Mouse (Mus musculus): ENCODE results near the gene Arhgap42. TPM values are rescaled to one million over a fixed set of nuclear protein-coding genes. Genes with fewer than 3 reads are reported as not detected.

The Arhgap42 gene
- total RNA-seq, 2 experiments from 2014 or later = 16.5 to 33.8 TPM

DNA sequence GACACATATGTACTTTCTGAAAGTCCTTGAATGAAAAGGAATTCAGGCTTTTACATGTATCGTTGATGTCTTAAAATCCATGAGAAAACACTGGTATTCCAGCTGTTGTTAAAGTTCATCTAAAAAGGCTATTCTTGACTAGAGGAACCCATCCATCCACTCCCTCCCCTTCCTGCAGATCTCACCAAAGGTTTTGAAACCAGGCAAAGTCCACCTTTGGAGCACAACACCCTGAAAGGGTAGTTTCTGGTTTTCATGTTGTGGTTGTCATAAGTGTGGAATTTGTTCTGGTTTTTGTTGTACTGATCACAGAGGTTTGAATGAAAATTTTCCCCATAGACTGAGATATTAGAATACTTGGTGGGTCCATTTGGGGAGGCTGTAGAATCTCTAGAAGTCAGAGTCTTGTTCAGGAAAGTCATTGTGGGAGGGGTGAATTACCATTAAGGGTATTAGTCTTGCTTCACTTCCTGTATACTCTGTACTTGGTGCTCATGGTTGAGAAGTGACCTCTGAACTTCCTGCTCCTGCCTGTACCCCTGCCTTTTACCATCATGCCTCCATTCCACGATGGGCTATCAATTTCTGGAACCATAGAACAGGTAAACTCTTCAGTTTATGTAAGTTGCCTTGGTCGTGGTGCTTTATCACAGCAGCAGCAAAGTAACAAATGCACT is 27.4 kb downstream of the Arhgap42 start:
- no peak for DNase-seq (ENCODE audit: low spot score in 2 of 2)

DNA sequence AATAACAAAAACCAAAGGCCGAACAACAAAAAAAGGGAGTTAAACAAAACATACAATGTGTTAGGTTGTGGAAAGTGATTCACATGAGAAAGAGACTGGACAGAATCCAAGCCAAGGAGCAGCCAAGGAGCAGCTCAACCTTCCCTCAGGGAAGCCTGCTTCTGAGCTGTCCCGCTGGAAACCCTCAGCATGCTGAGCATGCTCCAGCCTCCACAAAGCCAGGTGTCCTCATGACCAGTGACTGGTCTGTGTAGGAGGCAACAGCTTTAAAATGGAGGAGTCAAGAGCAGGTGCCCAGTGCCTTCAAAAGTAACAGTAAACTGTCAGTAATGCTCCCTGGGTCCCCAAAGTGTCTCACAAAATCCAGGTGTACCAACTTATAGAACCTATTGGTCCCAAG is 28.4 kb downstream of the Arhgap42 start:
- no peak for DNase-seq (ENCODE audit: low spot score in 2 of 2)

- no peak for DNase-seq (ENCODE audit: low spot score in 2 of 2)
Measured at GRCm38 (mm10) chr9:9208205-9208604, 30.7 kb downstream of the Arhgap42 start.

GRCm38 (mm10) chr9:9207251-9207650 is 31.6 kb downstream of the Arhgap42 start:
- DNase-seq (ENCODE audit: low spot score in 2 of 2) = no peak

- DNase-seq (ENCODE audit: low spot score in 2 of 2) = no peak
Measured at GRCm38 (mm10) chr9:9200827-9201388, 38.0 kb downstream of the Arhgap42 start.

DNA sequence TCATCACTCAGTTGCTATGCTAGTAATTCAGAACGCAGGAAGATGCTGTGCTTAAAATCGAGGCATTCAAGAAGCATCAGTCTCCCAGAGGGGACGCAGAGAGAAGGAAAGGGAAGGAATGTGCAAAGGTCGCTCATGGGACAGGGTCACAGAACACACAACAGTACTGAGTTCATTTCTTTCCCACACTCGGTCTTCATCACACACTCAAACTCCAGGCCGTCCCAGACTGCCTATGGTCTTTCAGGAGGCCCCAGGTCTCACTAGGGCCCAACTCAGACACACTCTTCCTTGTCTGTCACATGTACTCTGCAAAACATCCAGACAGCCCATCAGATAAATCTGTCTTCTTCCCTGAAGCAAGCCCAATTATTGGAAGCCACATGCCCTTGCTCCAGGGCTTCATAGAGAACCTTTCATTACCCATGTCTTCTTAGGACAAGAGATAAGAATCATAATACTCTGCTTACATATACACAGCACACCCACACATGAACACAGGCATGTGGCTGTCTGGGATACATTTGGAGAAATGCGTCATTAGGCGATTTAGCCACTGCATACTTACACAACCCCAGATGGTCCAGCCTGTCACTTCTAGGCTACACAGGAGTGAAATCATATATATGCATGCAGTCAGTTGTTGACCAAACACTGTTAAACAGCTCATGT is 39.6 kb downstream of the Arhgap42 start:
- no peak for DNase-seq (ENCODE audit: low spot score in 2 of 2)

DNA sequence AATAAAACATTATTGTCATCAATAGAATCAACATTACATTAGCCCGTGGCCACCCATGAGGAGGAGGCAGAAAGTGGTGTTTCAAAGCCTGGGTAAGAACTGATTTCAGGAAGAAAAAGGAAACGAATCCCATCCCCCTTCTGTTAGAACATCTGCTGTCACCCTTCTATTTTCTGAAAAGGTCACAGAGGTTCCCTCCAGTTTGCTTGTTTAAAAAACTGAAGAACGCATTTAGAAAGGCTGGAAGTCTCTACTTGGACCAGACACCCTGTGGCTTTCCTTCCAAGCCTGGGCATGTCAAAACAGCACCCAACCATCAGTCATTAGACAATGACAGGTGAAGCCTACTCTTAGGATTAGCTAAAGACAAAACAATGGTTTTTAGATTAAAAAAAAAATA is 40.3 kb downstream of the Arhgap42 start:
- DNase-seq (ENCODE audit: low spot score in 2 of 2) = no peak

DNA sequence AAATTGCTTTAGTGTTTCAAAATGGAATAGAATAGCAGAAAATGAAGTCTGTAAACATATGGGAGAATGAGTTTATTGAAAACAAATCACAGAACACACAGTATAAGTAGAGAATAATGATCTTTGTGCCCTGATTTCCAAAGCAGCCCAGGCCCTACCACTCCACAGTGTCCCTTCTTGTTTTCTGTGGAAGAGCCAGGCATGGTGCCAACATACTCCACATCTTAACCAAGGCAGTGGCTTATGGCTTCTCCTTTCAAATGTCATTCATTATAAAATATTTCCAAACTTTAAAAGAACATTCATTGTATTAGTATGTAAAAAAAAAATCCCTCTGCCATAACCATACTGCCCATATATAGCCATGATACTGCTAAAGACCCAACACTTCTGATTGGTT is 42.9 kb downstream of the Arhgap42 start:
- no peak for DNase-seq (ENCODE audit: low spot score in 2 of 2)

- DNase-seq (ENCODE audit: low spot score in 2 of 2) = no peak
Measured at GRCm38 (mm10) chr9:9194496-9194895, 44.4 kb downstream of the Arhgap42 start.

- no peak for DNase-seq (ENCODE audit: low spot score in 2 of 2)
Measured at GRCm38 (mm10) chr9:9192716-9193115, 46.2 kb downstream of the Arhgap42 start.

DNA sequence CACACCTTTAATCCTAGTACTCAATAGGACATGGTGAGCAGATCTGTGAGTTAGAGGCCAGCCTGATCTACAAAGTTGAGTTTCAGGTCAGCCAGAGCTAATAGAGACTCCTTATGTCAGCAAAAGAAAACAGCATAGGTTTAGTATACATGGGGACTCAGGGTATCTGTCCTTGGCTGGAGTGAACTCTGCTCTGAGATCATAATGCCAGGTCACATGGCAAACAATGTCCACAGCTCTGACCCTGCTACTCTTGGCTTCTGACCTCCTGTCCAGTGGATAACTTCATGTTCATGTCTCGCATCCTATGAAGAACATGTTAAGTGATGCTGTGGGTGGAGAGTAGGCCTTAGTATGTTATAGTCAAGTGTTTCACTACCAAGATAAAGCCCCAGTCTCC is 48.1 kb downstream of the Arhgap42 start:
- no peak for DNase-seq (ENCODE audit: low spot score in 2 of 2)

DNA sequence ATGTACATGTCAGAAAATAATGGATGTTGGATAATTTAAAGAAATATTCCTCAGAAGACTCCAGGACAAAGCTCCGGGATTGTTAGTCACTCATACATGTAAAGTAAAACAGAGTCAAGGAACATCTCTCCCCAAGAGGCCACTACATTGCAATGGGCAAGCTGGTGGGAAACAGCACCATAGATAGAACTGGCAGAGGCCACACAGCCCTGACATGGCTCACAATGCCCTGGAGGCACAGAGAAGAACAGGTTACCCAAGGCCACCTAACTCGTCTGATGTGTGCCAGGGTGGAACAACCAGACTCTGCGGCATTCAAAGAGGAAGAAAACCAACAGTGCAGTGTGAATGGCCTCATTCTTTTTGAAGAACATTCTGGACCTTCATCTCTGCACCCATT is 50.7 kb downstream of the Arhgap42 start:
- DNase-seq (ENCODE audit: low spot score in 2 of 2) = no peak

DNA sequence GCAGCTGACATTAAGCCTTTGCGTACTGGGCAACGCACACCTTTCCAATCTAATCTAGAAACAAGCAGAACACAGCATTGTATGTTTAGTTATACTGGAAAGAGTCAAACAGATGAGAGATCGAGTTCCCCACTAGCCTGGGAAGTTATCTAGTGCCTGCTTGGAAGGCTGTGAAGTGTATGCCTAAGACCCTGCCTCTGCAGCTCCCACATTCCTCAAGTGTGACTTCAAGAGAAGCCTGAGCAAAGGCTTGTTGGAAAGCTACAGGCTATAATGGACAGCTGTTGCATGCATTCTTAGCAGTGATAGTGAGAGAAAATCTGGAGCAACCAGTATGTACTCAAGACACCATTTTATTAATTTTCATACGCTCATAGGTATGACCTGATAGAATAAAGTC is 61.2 kb downstream of the Arhgap42 start:
- no peak for DNase-seq (ENCODE audit: low spot score in 2 of 2)

GRCm38 (mm10) chr9:9174924-9175323 is 64.0 kb downstream of the Arhgap42 start:
- DNase-seq (ENCODE audit: low spot score in 2 of 2) = no peak

DNA sequence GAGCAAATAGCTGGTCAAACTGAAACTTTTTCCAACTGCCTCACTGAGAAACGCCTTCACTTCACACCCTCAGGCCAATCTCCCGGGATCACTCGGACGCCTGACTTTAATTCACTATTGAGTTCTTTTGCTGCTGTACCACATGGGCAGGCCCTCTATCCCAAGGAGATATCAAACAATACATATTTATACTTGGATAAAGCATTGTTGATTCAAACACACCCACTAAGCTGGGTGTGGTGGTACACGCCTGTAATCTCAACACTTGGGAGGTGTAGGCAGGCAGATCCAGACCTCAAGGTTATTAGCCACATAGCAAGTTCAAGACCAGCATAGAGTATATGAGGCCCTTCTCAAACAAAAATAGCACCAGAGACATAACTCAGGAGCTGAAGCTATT is 64.7 kb downstream of the Arhgap42 start:
- DNase-seq (ENCODE audit: low spot score in 2 of 2) = no peak

DNA sequence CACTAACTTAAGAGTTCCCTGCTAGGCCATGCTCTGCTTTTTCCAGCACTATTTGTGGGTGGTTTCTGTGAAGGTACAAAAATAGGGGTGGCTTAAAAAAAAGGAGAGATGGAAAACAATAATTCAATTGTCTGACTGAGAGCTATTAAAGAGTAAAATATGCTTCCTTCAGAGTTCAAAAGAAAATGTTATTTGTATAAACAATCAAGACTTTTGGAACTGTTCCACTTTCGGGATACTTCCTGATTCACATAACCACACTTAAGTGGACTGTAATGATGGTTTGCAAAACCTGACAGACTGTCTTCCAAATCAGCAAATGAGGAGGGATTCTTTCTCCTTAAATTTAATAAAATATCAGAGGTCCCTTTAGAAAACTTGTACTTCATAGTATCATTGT is 65.8 kb downstream of the Arhgap42 start:
- DNase-seq (ENCODE audit: low spot score in 2 of 2) = no peak

DNA sequence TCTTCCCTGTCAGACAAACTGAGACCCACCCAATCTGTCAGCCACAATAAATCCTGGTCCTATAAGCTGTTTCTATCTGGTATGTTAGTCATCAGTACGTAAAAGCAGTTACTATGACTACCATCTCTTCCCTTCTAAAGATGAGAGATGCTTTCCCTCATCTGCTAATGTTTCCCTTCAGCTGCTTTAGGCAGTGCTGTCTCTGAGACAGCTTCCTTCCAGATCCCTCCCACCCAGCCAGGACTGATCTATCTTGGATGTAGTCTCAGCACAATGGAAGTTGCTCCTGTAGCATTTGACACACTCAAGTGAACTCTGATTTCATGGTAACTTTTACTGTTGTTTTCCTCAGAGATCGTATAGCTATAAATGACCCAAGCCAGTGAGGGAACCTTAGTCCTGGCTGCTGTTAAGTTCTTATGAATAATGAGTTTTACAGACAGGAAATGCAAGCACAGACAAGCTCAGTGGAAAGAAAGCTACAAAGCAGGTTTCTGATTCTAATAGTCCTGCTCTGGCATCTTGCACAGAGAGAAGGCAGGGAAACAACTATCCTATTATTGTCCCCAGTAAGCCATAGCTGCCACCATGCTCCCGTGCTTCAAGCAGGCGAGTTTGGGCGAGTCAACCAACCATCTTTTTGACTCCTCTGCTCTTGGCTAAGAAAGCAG is 67.6 kb downstream of the Arhgap42 start:
- DNase-seq (ENCODE audit: low spot score in 2 of 2) = no peak

DNA sequence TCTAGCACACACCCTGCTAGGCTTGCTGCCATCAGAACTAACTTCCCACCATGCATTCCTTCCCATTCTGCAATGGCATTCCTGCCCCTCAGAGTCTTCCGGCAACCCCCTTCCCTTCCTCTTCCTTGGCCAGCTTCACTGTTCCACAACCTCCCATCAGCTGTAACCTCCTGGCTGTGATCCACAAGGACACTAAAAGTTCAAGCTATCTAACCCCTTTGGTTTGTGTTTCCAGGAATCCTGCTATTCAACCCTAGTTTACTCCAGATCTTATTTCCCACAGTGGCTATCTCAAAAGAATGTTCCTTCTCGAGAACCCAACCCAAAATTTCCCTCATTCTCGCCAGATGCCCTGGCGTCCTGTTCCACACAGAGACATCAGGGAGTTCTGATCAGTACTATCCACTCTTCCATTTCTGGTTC is 73.2 kb downstream of the Arhgap42 start:
- DNase-seq (ENCODE audit: low spot score in 2 of 2) = no peak

DNA sequence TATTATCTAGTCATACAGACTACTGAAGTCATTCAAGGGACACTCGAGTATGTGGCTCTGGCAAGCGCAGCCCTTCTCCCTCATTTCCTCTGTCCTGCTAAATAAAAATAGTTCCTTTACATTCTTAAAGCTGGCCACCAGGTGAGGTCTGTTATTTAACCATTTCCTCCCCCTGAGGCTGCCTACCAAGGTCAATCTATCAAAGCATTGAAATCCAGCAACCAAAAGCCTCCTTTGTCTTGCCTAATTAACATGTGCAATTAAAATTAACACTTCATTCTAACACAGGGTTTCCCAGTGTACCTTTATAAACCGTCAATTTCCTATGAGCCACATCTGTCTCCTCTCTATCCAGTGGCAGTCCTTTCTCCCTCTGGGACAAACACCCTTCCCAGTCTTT is 78.2 kb downstream of the Arhgap42 start:
- DNase-seq (ENCODE audit: low spot score in 2 of 2) = no peak

GRCm38 (mm10) chr9:9158241-9158640 is 80.7 kb downstream of the Arhgap42 start:
- no peak for DNase-seq (ENCODE audit: low spot score in 2 of 2)

- no peak for DNase-seq (ENCODE audit: low spot score in 2 of 2)
Measured at GRCm38 (mm10) chr9:9157425-9157824, 81.5 kb downstream of the Arhgap42 start.

DNA sequence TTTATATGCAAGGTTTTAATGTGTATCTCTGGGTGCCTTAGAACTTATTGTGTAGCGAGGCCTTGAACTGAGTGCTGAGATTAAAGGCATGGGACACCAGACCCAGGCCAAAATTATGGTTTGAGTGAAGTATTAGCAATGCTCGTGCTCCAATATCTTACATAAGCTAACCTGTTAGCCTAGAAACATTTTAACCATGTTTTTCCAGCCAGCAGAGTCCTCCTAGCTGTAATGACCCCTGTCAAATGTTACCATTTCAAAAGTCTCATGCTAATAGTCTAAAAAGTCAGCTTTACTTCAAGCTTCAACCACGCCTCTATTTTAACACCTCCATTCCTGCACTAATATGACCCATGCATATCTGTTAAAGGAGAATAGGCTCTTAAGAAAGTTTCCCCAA is 84.3 kb downstream of the Arhgap42 start:
- no peak for DNase-seq (ENCODE audit: low spot score in 2 of 2)

Data from adrenal gland, adult 18-20 months (tissue).